Mouse (Mus musculus) C2C12 (cell line): ENCODE measurements at regions not wholly inside any gene's neighbourhood (a gene's known extent, or its start where the extent isn't known, plus 50 kb on each side); places are given as distances from the start of the nearest gene placed in this dataset.

ENCODE experiments used
- H3K27me3 ChIP-seq: one replicate; pipeline ENCODE4 v1.6.1; 2011; ENCODE audit not compliant: control insufficient read depth, insufficient read depth, insufficient read length
- H3K36me3 ChIP-seq: one replicate; pipeline ENCODE4 v1.6.1; 2011; ENCODE audit not compliant: control insufficient read depth, insufficient read depth
- H3K4me3 ChIP-seq: one replicate; pipeline ENCODE4 v1.5.1; 2011; ENCODE audit warnings: mild to moderate bottlenecking, control low read depth; ENCODE audit not compliant: poor library complexity, insufficient read depth, severe bottlenecking
- H3K79me2 ChIP-seq: one replicate; pipeline ENCODE4 v1.6.1; 2011; ENCODE audit not compliant: control insufficient read depth, insufficient read depth
- H3K79me3 ChIP-seq: one replicate; pipeline ENCODE4 v1.6.1; 2011; ENCODE audit warnings: low read depth, control low read depth
- H3ac ChIP-seq: one replicate; pipeline ENCODE3; 2011; ENCODE audit warnings: low read depth; ENCODE audit not compliant: control insufficient read depth, insufficient read length
- CEBPB ChIP-seq: IDR thresholded peaks from one replicate; pipeline ENCODE4 v1.6.1; 2011; ENCODE audit warnings: low read depth, mild to moderate bottlenecking, control low read depth, moderate library complexity
- CTCF ChIP-seq: IDR thresholded peaks from one replicate; pipeline ENCODE4 v1.5.1; 2011; ENCODE audit not compliant: control insufficient read depth, insufficient read depth, insufficient read length
- FOSL1 ChIP-seq: IDR thresholded peaks from one replicate; pipeline ENCODE4 v1.8.0; 2011; ENCODE audit warnings: mild to moderate bottlenecking, low read length; ENCODE audit not compliant: poor library complexity, insufficient read depth, severe bottlenecking
- MAX ChIP-seq: IDR thresholded peaks from one replicate; pipeline ENCODE4 v1.6.1; 2011; ENCODE audit warnings: mild to moderate bottlenecking, control low read depth
- MYOD1 ChIP-seq: IDR thresholded peaks from one replicate; pipeline ENCODE4 v1.6.1; 2011; ENCODE audit warnings: low read depth; ENCODE audit not compliant: control insufficient read depth, insufficient read length
- MYOG ChIP-seq: IDR thresholded peaks from one replicate; pipeline ENCODE4 v1.6.1; 2011; ENCODE audit not compliant: control insufficient read depth, insufficient read length; ENCODE audit errors: extremely low read depth
- USF1 ChIP-seq: IDR thresholded peaks from one replicate; pipeline ENCODE4 v1.6.1; 2011; ENCODE audit warnings: low read depth, mild to moderate bottlenecking, control low read depth, moderate library complexity

GRCm38 (mm10) chr4:55593132-55593531 lies 60.9 kb upstream of the Klf4 start:
- TF ChIP-seq MYOD1 = no peak
- no peak for TF ChIP-seq MYOG
- TF ChIP-seq MAX = no peak
- H3ac ChIP-seq = no peak overlapping the region
- no peaks in the 10 kb centered on the region for H3K79me3 ChIP-seq
- H3K79me2 ChIP-seq = no peaks in the 10 kb centered on the region
- H3K27me3 ChIP-seq = no peaks in the 10 kb centered on the region
- H3K36me3 ChIP-seq = no peaks in the 10 kb centered on the region
- H3K4me3 ChIP-seq = no peak overlapping the region

GRCm38 (mm10) chr4:55586212-55586611 lies 53.9 kb upstream of the Klf4 start:
- H3K79me3 ChIP-seq = no peaks in the 10 kb centered on the region
- no peak overlapping the region for H3ac ChIP-seq

GRCm38 (mm10) chr4:55583589-55583988 lies 51.3 kb upstream of the Klf4 start:
- Histone ChIP-seq H3ac (no peak overlapping the region), H3K36me3 (no peaks in the 10 kb centered on the region), H3K79me3 (no peaks in the 10 kb centered on the region), H3K27me3 (no peaks in the 10 kb centered on the region), H3K4me3 (no peak overlapping the region), H3K79me2 (no peaks in the 10 kb centered on the region)
- no peak for TF ChIP-seq USF1
- TF ChIP-seq MYOD1 = no peak
- TF ChIP-seq CTCF = no peak
- no peak for TF ChIP-seq CEBPB
- no peak for TF ChIP-seq MAX
- TF ChIP-seq FOSL1 = no peak
- no peak for TF ChIP-seq MYOG

More at GRCm38 (mm10) chr4:55586212-55586611, 53.9 kb upstream of the Klf4 start:
- TF ChIP-seq USF1 (no peak), MYOD1 (peak; percentile 27)
- Histone ChIP-seq H3K4me3 (no peak overlapping the region), H3K36me3 (no peaks in the 10 kb centered on the region), H3K79me2 (no peaks in the 10 kb centered on the region), H3K27me3 (no peaks in the 10 kb centered on the region)
